Mouse (Mus musculus): Measurements from ENCODE around the gene Apol8. TPM values are rescaled to one million over a fixed set of nuclear protein-coding genes. Genes with fewer than 3 reads are reported as not detected.
"Not testable (repeated sequence)": the region's sequence is repeated elsewhere in the genome, so short reads cannot be mapped to it uniquely, and the experiment has no call there.

Gene Apol8
- polyA plus RNA-seq, 1 experiment from 2014 or later = 0.32 TPM

DNA sequence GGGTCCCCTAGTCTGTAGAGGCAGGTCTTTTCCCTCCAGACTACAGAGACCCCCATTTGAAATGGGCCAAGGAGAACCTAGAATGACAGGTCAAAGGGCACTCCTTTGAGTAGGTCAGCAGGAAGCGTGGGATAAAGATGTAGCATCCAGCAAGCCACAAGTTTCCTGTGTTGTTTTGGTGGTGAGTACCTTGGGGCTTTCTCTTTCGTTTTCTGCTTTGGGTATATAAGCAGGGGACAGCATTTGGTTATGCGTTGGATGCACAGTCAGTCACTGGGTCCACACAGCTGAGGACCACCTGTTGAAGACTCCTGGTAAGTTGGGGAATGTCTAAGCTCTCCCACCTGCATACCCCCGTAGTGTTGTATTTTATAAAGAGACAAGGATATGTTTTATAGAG is 58.1 kb downstream of the Apol8 start, which contains the start of gene Apol7e:
TSS of gene Apol7e (plus strand) at position 202 of the 400 bp plus-strand sequence.
- H3K27ac ChIP-seq (replicated peaks); DNase-seq (ENCODE audit: low spot score); H3K4me1 ChIP-seq; H3K9me3 ChIP-seq; H3K36me3 ChIP-seq (replicated peaks); H3K27me3 ChIP-seq (replicated peaks; ENCODE audit: low read depth, poor library complexity, severe bottlenecking); H3K4me3 ChIP-seq: not testable (repeated sequence)
- 74% methylated on average over 4 of the region's 4 CpGs for WGBS

Other genes with a start within 250 kb of the Apol8 start
- gene Apol11a, start 248.7 kb downstream of the Apol8 start, polyA plus RNA-seq (2016; fragmentation: Nextera tagmentation; extraction: Ambion mirVana) = not detected in 2 replicates
- gene Apol7c, start 223.7 kb downstream of the Apol8 start, polyA plus RNA-seq (2016; fragmentation: Nextera tagmentation; extraction: Ambion mirVana) = not detected in 2 replicates
- gene 1700025B11Rik, start 195.1 kb downstream of the Apol8 start, polyA plus RNA-seq (2016; fragmentation: Nextera tagmentation; extraction: Ambion mirVana) = not detected in 2 replicates
- gene Apol10b, start 160.9 kb downstream of the Apol8 start, polyA plus RNA-seq (2016; fragmentation: Nextera tagmentation; extraction: Ambion mirVana) = 0.06 and 0.12 TPM in 2 replicates
- not detected in 2 replicates for gene Gm36245, start 157.7 kb downstream of the Apol8 start, polyA plus RNA-seq (2016; fragmentation: Nextera tagmentation; extraction: Ambion mirVana)
- not detected in 2 replicates for gene Apol11b, start 113.7 kb downstream of the Apol8 start, polyA plus RNA-seq (2016; fragmentation: Nextera tagmentation; extraction: Ambion mirVana)
- gene Apol7e, start 58.1 kb downstream of the Apol8 start, polyA plus RNA-seq (2016; fragmentation: Nextera tagmentation; extraction: Ambion mirVana) = not detected in 2 replicates
- gene Apol9b, start 28.0 kb downstream of the Apol8 start, polyA plus RNA-seq (2016; fragmentation: Nextera tagmentation; extraction: Ambion mirVana) = not detected in 2 replicates
- gene Myh9, start 85.2 kb upstream of the Apol8 start, polyA plus RNA-seq (2016; fragmentation: Nextera tagmentation; extraction: Ambion mirVana) = 45.7 and 46.9 TPM in 2 replicates
- 287 and 289 TPM in 2 replicates for gene Txn2, start 172.0 kb upstream of the Apol8 start, polyA plus RNA-seq (2016; fragmentation: Nextera tagmentation; extraction: Ambion mirVana)
- gene Foxred2, start 199.7 kb upstream of the Apol8 start, polyA plus RNA-seq (2016; fragmentation: Nextera tagmentation; extraction: Ambion mirVana) = 7.2 and 7.3 TPM in 2 replicates
- 249 and 271 TPM in 2 replicates for gene Eif3d, start 213.8 kb upstream of the Apol8 start, polyA plus RNA-seq (2016; fragmentation: Nextera tagmentation; extraction: Ambion mirVana)